Mouse (Mus musculus): ENCODE measurements around the gene Eftud2.

GRCm38 (mm10) chr11:102864272-102864671, 16.5 kb downstream of the Eftud2 start:
- TF ChIP-seq CTCF (IDR thresholded peaks at IDR 0.05; ENCODE audit: borderline replicate concordance, insufficient read depth, low read length), result no peak
- TF ChIP-seq POLR2A (IDR thresholded peaks at IDR 0.05; ENCODE audit: low read depth, low read length), result no peak
